In genomic region chr13:36200453-36200852, GRCm38 (mm10) we compare ENCODE assay signal across 24 mouse cellular contexts.
A peak's percentile ranks its signal among the peaks of the same experiment; 100 is the strongest.
DNase-seq lines count a peak whose midpoint lies in the region; ATAC-seq and TF ChIP-seq lines count a peak whose summit lies in the region.
"Had no signal": no experiment of that assay in that cellular context is flagged by ENCODE, and none has a peak within 500 bp of the region (broad histone marks: within the 10 kb centered on the region; RNA-seq: fewer than 3 reads in every experiment).

No protein-coding gene starts in this region.

- DNase-seq in heart, postnatal 14 days = no peak
- peak; percentile 46 for DNase-seq in liver
- DNase-seq in stomach, postnatal 0 days (ENCODE audit: low spot score) = no peak
- DNase-seq in left cerebral cortex, postnatal 4 days = no peak
- DNase-seq in spleen, postnatal 10 days (ENCODE audit: low spot score in 2 of 2) = no peak
- DNase-seq: adrenal gland, adult 2 months; cerebellum, adult 8-10 months; gastrocnemius, postnatal 25 days; heart, adult 18-20 months; kidney, adult 8-10 months; kidney, postnatal 10 days; lung, postnatal 36 days; thymus, postnatal 14 days had no signal

- H3K9me3 ChIP-seq in heart, embryonic 12.5 days (replicated peaks) = no peaks in the 10 kb centered on the region
- no peaks in the 10 kb centered on the region for H3K9me3 ChIP-seq in liver, embryonic 16.5 days (replicated peaks; ENCODE audit: control insufficient read depth, low read length)
- no peaks in the 10 kb centered on the region for H3K9me3 ChIP-seq in stomach, postnatal 0 days (ENCODE audit: control insufficient read depth, low read length)
- H3K9me3 ChIP-seq in intestine, embryonic 16.5 days (ENCODE audit: control insufficient read depth, low read length) = no peaks in the 10 kb centered on the region
- H3K9me3 ChIP-seq: embryonic facial prominence, embryonic 15.5 days; forebrain, embryonic 15.5 days; heart, embryonic 13.5 days; hindbrain, embryonic 15.5 days; limb, embryonic 13.5 days; lung, embryonic 15.5 days; midbrain, embryonic 12.5 days had no signal

- no peak overlapping the region for H3K9ac ChIP-seq in heart, embryonic 12.5 days
- no peak overlapping the region for H3K9ac ChIP-seq in liver, embryonic 16.5 days (ENCODE audit: low read depth, low read length)
- H3K9ac ChIP-seq in stomach, postnatal 0 days (ENCODE audit: low read length) = no peak overlapping the region
- H3K9ac ChIP-seq in intestine, embryonic 16.5 days (ENCODE audit: low read depth, low read length) = no peak overlapping the region
- H3K9ac ChIP-seq: embryonic facial prominence, embryonic 15.5 days; forebrain, embryonic 15.5 days; heart, embryonic 13.5 days; hindbrain, embryonic 15.5 days; limb, embryonic 13.5 days; lung, embryonic 15.5 days; midbrain, embryonic 12.5 days had no signal

- no peaks in the 10 kb centered on the region for H3K4me1 ChIP-seq in heart, embryonic 12.5 days (replicated peaks)
- H3K4me1 ChIP-seq in liver, embryonic 16.5 days (ENCODE audit: control insufficient read depth, low read depth, low read length) = peaks cover 34% of the 10 kb centered on the region
- H3K4me1 ChIP-seq in stomach, postnatal 0 days (replicated peaks; ENCODE audit: control insufficient read depth, insufficient read depth) = no peaks in the 10 kb centered on the region
- no peaks in the 10 kb centered on the region for H3K4me1 ChIP-seq in intestine, embryonic 16.5 days (ENCODE audit: control insufficient read depth, insufficient read depth, low read length)
- H3K4me1 ChIP-seq: embryonic facial prominence, embryonic 15.5 days; forebrain, embryonic 15.5 days; hindbrain, embryonic 15.5 days; midbrain, embryonic 12.5 days had no signal

- no peak for TF ChIP-seq CTCF in stomach, postnatal 0 days (IDR thresholded peaks at IDR 0.05; ENCODE audit: low read depth)

- H3K4me3 ChIP-seq in heart, embryonic 12.5 days = no peak overlapping the region
- no peak overlapping the region for H3K4me3 ChIP-seq in liver, embryonic 16.5 days (ENCODE audit: low read depth, low read length)
- no peak overlapping the region for H3K4me3 ChIP-seq in stomach, postnatal 0 days (ENCODE audit: low read depth, low read length)
- H3K4me3 ChIP-seq in intestine, embryonic 16.5 days (ENCODE audit: low read length) = no peak overlapping the region
- H3K4me3 ChIP-seq: embryonic facial prominence, embryonic 15.5 days; forebrain, embryonic 15.5 days; heart, embryonic 13.5 days; hindbrain, embryonic 15.5 days; limb, embryonic 13.5 days; lung, embryonic 15.5 days; midbrain, embryonic 12.5 days had no signal

- no peaks in the 10 kb centered on the region for H3K27me3 ChIP-seq in heart, embryonic 12.5 days (replicated peaks)
- H3K27me3 ChIP-seq in liver, embryonic 16.5 days (ENCODE audit: control insufficient read depth, insufficient read depth, low read depth, low read length) = no peaks in the 10 kb centered on the region
- no peaks in the 10 kb centered on the region for H3K27me3 ChIP-seq in stomach, postnatal 0 days (ENCODE audit: control insufficient read depth, insufficient read depth, low read length)
- no peaks in the 10 kb centered on the region for H3K27me3 ChIP-seq in intestine, embryonic 16.5 days (replicated peaks; ENCODE audit: control insufficient read depth, insufficient read depth, low read length)
- H3K27me3 ChIP-seq: embryonic facial prominence, embryonic 15.5 days; forebrain, embryonic 15.5 days; heart, embryonic 13.5 days; hindbrain, embryonic 15.5 days; limb, embryonic 13.5 days; lung, embryonic 15.5 days had no signal

- ATAC-seq in heart, embryonic 12.5 days (ENCODE audit: insufficient number of reproducible peaks, low FRiP score) = peak; percentile 26; the same call in 1 of the 2 replicates
- peak; percentile 36 for ATAC-seq in liver, embryonic 16.5 days (ENCODE audit: low read depth)
- peak; percentile 72 for ATAC-seq in stomach, postnatal 0 days (ENCODE audit: low FRiP score, low TSS enrichment)
- ATAC-seq in intestine, embryonic 16.5 days = no peak
- ATAC-seq: CD4-positive, CD25-positive, alpha-beta regulatory T cell, adult 4 months; forebrain, embryonic 15.5 days had no signal

- TF ChIP-seq EP300 in stomach, postnatal 0 days (optimal IDR thresholded peaks at IDR 0.05) = no peak

- peak overlapping the region; percentile 16; the same call in 1 of the 2 replicates for H3K27ac ChIP-seq in heart, embryonic 12.5 days (ENCODE audit: poor library complexity, severe bottlenecking)
- peak overlapping the region; percentile 67 for H3K27ac ChIP-seq in liver, embryonic 16.5 days (ENCODE audit: low read length)
- no peak overlapping the region for H3K27ac ChIP-seq in stomach, postnatal 0 days (replicated peaks)
- H3K27ac ChIP-seq in intestine, embryonic 16.5 days (ENCODE audit: low read length) = no peak overlapping the region
- H3K27ac ChIP-seq: embryonic facial prominence, embryonic 15.5 days; forebrain, embryonic 15.5 days; heart, embryonic 13.5 days; hindbrain, embryonic 15.5 days; limb, embryonic 13.5 days; lung, embryonic 15.5 days; midbrain, embryonic 12.5 days had no signal

- 72% methylated on average over 4 of the region's 4 CpGs for WGBS in heart, embryonic 12.5 days
- 41% methylated on average over 4 of the region's 4 CpGs for WGBS in liver, embryonic 16.5 days (ENCODE audit: insufficient replicate concordance)
- 77% methylated on average over 4 of the region's 4 CpGs for WGBS in stomach, postnatal 0 days
- WGBS in intestine, embryonic 16.5 days = 92% methylated on average over 4 of the region's 4 CpGs

- H3K4me2 ChIP-seq in heart, embryonic 12.5 days = no peak overlapping the region
- no peak overlapping the region for H3K4me2 ChIP-seq in liver, embryonic 16.5 days (ENCODE audit: low read depth, low read length)
- H3K4me2 ChIP-seq in stomach, postnatal 0 days (replicated peaks; ENCODE audit: low read depth) = no peak overlapping the region
- no peak overlapping the region for H3K4me2 ChIP-seq in intestine, embryonic 16.5 days (ENCODE audit: low read depth, low read length)
- H3K4me2 ChIP-seq: embryonic facial prominence, embryonic 15.5 days; forebrain, embryonic 15.5 days; heart, embryonic 13.5 days; hindbrain, embryonic 15.5 days; limb, embryonic 13.5 days; lung, embryonic 15.5 days; midbrain, embryonic 12.5 days had no signal

- H3K36me3 ChIP-seq in heart, embryonic 12.5 days = no peaks in the 10 kb centered on the region
- no peaks in the 10 kb centered on the region for H3K36me3 ChIP-seq in liver, embryonic 16.5 days (ENCODE audit: control insufficient read depth, insufficient read depth)
- H3K36me3 ChIP-seq in stomach, postnatal 0 days (ENCODE audit: control insufficient read depth, insufficient read depth, low read length) = no peaks in the 10 kb centered on the region
- H3K36me3 ChIP-seq in intestine, embryonic 16.5 days (ENCODE audit: control insufficient read depth, insufficient read depth, low read length) = no peaks in the 10 kb centered on the region
- H3K36me3 ChIP-seq: embryonic facial prominence, embryonic 15.5 days; forebrain, embryonic 15.5 days; hindbrain, embryonic 15.5 days; limb, embryonic 13.5 days; lung, embryonic 15.5 days; midbrain, embryonic 12.5 days had no signal

- intact Hi-C loops in heart, postnatal 14 days (cut with DNase I) = no loop called here
- intact Hi-C loops in left cerebral cortex, postnatal 4 days (cut with DNase I) = no loop called here

Comparison
In these comparisons a context has a peak if more than half of its experiments do, and no peak if none do; other contexts are left out.
1. H3K27ac ChIP-seq: peak in heart, embryonic 12.5 days (single experiment) and liver, embryonic 16.5 days (single experiment); none in stomach, postnatal 0 days (single experiment) and intestine, embryonic 16.5 days (single experiment).